Mouse (Mus musculus): ENCODE data around the gene Ccnj. TPM values are rescaled to one million over a fixed set of nuclear protein-coding genes. Genes with fewer than 3 reads are reported as not detected.

Ccnj gene
- total and polyA plus RNA-seq, 2 experiments = 1.1 to 3.1 TPM

DNA sequence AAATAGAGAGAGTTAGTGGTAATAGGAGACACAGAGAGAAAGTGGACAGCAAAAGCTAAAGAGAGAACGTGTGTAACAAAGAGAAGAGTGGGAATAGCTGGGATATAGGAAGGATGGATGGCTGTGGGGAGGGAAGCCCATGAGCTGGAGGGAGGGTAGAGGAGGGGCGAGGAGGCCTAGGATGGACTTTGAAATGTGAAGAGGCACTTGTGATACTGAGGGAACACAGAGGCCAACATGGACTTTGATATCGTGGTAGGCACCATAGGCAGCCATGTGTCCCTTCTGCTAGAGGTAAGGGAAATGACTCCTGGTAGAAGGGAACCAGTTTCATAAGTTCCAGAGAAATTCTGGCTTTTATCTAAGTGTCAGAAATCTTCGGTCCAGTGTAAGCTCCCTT, 19.2 kb upstream of the Ccnj start:
- TF ChIP-seq POLR2A (IDR thresholded peaks at IDR 0.05; ENCODE audit: extremely low read depth, insufficient read depth, low read length) (no peak), CTCF (IDR thresholded peaks at IDR 0.05; ENCODE audit: low read depth, low read length) (no peak)
- 86% methylated on average over 4 of the region's 4 CpGs for WGBS
- Histone ChIP-seq H3K4me1 (ENCODE audit: control insufficient read depth, insufficient read depth, low read length) (no peaks in the 10 kb centered on the region), H3K27me3 (ENCODE audit: control insufficient read depth, insufficient read depth, low read length) (no peaks in the 10 kb centered on the region), H3K4me3 (ENCODE audit: insufficient read depth, low read depth, low read length) (no peak overlapping the region), H3K79me2 (ENCODE audit: control insufficient read depth, insufficient read depth, low read length) (no peaks in the 10 kb centered on the region), H3K36me3 (ENCODE audit: control insufficient read depth, insufficient read depth, low read length) (no peaks in the 10 kb centered on the region), H3K9ac (ENCODE audit: low read depth, low read length) (no peak overlapping the region), H3K27ac (replicated peaks; ENCODE audit: insufficient read depth, low read depth, low read length) (no peak overlapping the region)
- no peak for DNase-seq (ENCODE audit: extremely low read depth, low read depth, low spot score)

DNA sequence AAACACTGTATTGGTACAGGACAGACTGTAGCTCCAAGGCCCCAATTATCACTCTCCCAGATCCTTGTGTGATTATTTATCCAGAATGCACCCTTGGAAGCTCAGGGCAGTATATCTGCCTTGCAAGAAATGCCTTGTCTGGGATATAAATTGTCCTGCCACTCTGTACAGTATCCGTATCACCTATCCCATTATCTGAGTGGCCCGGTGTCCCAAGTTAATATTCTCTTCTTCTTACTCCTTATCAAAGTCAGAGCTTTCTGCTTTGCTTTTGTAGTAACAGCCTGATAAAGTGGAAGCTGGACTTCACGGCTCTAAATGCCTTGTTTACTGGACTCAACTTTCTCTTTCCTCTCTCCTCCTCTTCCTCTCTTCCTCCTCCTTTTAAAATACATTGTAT, 18.3 kb upstream of the Ccnj start:
- H3K27me3 ChIP-seq (ENCODE audit: control insufficient read depth, insufficient read depth, low read length) = no peaks in the 10 kb centered on the region
- H3K4me1 ChIP-seq (ENCODE audit: control insufficient read depth, insufficient read depth, low read length) = no peaks in the 10 kb centered on the region
- no peak overlapping the region for H3K27ac ChIP-seq (replicated peaks; ENCODE audit: insufficient read depth, low read depth, low read length)
- TF ChIP-seq CTCF (IDR thresholded peaks at IDR 0.05; ENCODE audit: low read depth, low read length) (no peak), POLR2A (IDR thresholded peaks at IDR 0.05; ENCODE audit: extremely low read depth, insufficient read depth, low read length) (no peak)
- H3K79me2 ChIP-seq (ENCODE audit: control insufficient read depth, insufficient read depth, low read length) = no peaks in the 10 kb centered on the region
- no peaks in the 10 kb centered on the region for H3K36me3 ChIP-seq (ENCODE audit: control insufficient read depth, insufficient read depth, low read length)
- no peak overlapping the region for H3K4me3 ChIP-seq (ENCODE audit: insufficient read depth, low read depth, low read length)
- 74% methylated on average over 3 of the region's 3 CpGs for WGBS
- H3K9ac ChIP-seq (ENCODE audit: low read depth, low read length) = no peak overlapping the region
- DNase-seq (ENCODE audit: extremely low read depth, low read depth, low spot score) = no peak

DNA sequence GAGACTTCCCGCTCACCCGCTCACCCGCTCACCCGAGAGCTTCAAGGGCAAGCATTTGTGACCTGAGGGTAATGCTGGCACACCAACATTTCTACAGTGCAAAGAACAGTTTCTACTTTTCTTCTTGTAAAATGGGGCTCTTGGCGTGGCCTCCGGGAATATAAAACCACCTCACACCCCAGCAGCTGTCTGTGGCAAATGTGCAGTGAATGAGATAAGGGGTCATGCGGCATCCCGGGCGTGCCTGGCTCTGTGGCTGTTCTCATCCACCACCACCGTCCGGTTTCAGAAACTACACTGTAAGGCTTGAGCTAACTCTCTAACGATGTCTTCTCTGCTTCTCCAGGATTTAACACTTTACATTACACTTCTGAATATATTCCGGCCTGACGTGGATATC, 17.7 kb upstream of the Ccnj start:
- H3K27me3 ChIP-seq (ENCODE audit: control insufficient read depth, insufficient read depth, low read length) = no peaks in the 10 kb centered on the region
- no peak for DNase-seq (ENCODE audit: extremely low read depth, low read depth, low spot score)
- H3K79me2 ChIP-seq (ENCODE audit: control insufficient read depth, insufficient read depth, low read length) = no peaks in the 10 kb centered on the region
- H3K36me3 ChIP-seq (ENCODE audit: control insufficient read depth, insufficient read depth, low read length) = no peaks in the 10 kb centered on the region
- no peak overlapping the region for H3K9ac ChIP-seq (ENCODE audit: low read depth, low read length)
- WGBS = 78% methylated on average over 14 of the region's 14 CpGs
- H3K27ac ChIP-seq (replicated peaks; ENCODE audit: insufficient read depth, low read depth, low read length) = no peak overlapping the region
- no peak overlapping the region for H3K4me3 ChIP-seq (ENCODE audit: insufficient read depth, low read depth, low read length)
- TF ChIP-seq POLR2A (IDR thresholded peaks at IDR 0.05; ENCODE audit: extremely low read depth, insufficient read depth, low read length) = no peak
- no peak for TF ChIP-seq CTCF (IDR thresholded peaks at IDR 0.05; ENCODE audit: low read depth, low read length)
- 0 out of 2 replicates have a peak, but pooled peaks cover 1% of the 10 kb centered on the region for H3K4me1 ChIP-seq (ENCODE audit: control insufficient read depth, insufficient read depth, low read length)

DNA sequence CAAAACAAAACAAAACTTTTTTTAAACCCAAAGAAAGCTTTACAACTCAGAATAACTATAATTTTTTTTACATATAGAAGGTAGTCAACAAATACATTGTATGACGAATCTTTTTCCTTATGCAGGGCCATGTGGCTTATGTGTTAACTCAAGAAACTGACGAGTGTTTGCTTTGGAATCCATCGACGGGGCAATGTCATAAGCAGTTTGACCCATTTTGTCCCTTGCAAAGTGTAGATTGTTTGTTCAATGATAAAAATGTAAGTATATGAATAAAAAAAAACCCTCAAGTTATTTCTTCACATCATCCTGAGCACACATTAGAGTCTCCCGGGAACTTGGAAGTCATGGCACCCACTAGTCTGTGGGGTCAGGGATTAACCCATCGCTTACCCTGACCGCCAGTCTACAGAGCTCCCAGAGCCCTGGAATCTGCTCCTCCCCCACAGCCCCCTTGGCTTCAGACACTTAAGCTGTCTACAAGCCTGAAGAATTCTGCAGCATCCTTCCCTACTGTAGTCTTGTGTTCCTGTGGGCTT, 15.4 kb upstream of the Ccnj start:
- H3K9ac ChIP-seq (ENCODE audit: low read depth, low read length) = no peak overlapping the region
- DNase-seq (ENCODE audit: extremely low read depth, low read depth, low spot score) = no peak
- H3K4me1 ChIP-seq (ENCODE audit: control insufficient read depth, insufficient read depth, low read length) = peaks cover 3% of the 10 kb centered on the region; the same call in 1 of the 2 replicates
- H3K36me3 ChIP-seq (ENCODE audit: control insufficient read depth, insufficient read depth, low read length) = no peaks in the 10 kb centered on the region
- H3K4me3 ChIP-seq (ENCODE audit: insufficient read depth, low read depth, low read length) = no peak overlapping the region
- no peak for TF ChIP-seq POLR2A (IDR thresholded peaks at IDR 0.05; ENCODE audit: extremely low read depth, insufficient read depth, low read length)
- TF ChIP-seq CTCF (IDR thresholded peaks at IDR 0.05; ENCODE audit: low read depth, low read length) = no peak
- no peaks in the 10 kb centered on the region for H3K27me3 ChIP-seq (ENCODE audit: control insufficient read depth, insufficient read depth, low read length)
- WGBS = 80% methylated on average over 7 of the region's 7 CpGs
- no peak overlapping the region for H3K27ac ChIP-seq (replicated peaks; ENCODE audit: insufficient read depth, low read depth, low read length)
- no peaks in the 10 kb centered on the region for H3K79me2 ChIP-seq (ENCODE audit: control insufficient read depth, insufficient read depth, low read length)

DNA sequence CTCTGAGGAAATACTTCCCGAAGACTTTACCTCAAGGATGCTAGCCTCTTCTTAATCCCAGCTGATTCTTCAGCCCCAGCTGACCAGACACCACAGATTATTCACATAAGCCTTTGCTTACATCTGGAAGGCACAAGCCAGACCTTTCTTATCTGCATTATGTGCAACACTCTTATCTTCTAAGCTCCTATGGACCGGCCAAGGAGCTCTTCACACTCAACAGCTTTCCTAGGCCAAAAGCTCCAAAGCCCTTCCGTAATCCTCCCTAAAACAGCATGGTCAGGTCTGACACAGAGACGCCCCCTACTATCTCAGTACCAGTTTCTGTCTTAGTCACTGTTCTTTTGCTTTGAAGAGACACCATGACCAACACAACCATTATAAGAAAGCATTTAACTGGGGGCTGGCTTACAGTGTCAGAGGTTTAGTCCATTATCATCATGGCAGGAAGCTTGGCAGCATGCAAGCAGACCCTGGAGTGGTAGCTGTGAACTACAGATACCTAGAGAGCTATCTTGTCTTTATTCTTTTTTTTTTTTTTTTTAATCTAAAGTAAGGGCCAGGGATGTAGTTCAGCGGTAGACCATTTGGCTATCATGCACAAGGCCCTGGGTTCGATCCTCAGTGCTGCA, 13.1 kb upstream of the Ccnj start:
- H3K9ac ChIP-seq (ENCODE audit: low read depth, low read length) = no peak overlapping the region
- no peak overlapping the region for H3K27ac ChIP-seq (replicated peaks; ENCODE audit: insufficient read depth, low read depth, low read length)
- H3K36me3 ChIP-seq (ENCODE audit: control insufficient read depth, insufficient read depth, low read length) = no peaks in the 10 kb centered on the region
- no peaks in the 10 kb centered on the region for H3K27me3 ChIP-seq (ENCODE audit: control insufficient read depth, insufficient read depth, low read length)
- H3K4me1 ChIP-seq (ENCODE audit: control insufficient read depth, insufficient read depth, low read length) = peaks cover 3% of the 10 kb centered on the region; the same call in 1 of the 2 replicates
- WGBS = 84% methylated on average over 6 of the region's 6 CpGs
- no peak for TF ChIP-seq POLR2A (IDR thresholded peaks at IDR 0.05; ENCODE audit: extremely low read depth, insufficient read depth, low read length)
- TF ChIP-seq CTCF (IDR thresholded peaks at IDR 0.05; ENCODE audit: low read depth, low read length) = no peak
- DNase-seq (ENCODE audit: extremely low read depth, low read depth, low spot score) = no peak
- no peak overlapping the region for H3K4me3 ChIP-seq (ENCODE audit: insufficient read depth, low read depth, low read length)
- no peaks in the 10 kb centered on the region for H3K79me2 ChIP-seq (ENCODE audit: control insufficient read depth, insufficient read depth, low read length)

DNA sequence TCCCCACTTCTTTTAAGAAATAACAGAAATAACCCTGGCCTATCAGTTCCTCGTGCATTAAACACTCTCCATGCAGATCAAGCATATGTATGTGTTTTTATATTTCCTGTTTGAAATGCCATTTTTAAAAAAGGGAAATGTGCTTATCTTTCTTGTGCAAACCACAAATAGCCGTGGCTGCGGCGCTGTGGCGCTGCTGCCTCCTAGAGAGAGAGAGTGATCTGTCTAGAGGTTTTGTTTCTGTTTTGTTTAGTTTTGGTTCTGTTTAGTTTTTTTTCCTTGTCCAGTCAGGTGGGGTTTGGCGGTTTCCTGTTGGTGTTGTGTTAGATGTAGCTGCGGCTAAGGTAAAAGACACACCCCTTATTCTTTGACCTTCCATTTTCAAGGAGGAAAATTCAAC, 12.3 kb upstream of the Ccnj start:
- peak; percentile 13 for DNase-seq (ENCODE audit: extremely low read depth, low read depth, low spot score)
- 61% methylated on average over 7 of the region's 7 CpGs for WGBS
- peaks cover 3% of the 10 kb centered on the region; the same call in 1 of the 2 replicates for H3K4me1 ChIP-seq (ENCODE audit: control insufficient read depth, insufficient read depth, low read length)
- H3K27ac ChIP-seq (replicated peaks; ENCODE audit: insufficient read depth, low read depth, low read length) = no peak overlapping the region
- TF ChIP-seq CTCF (IDR thresholded peaks at IDR 0.05; ENCODE audit: low read depth, low read length) (no peak), POLR2A (IDR thresholded peaks at IDR 0.05; ENCODE audit: extremely low read depth, insufficient read depth, low read length) (no peak)
- H3K36me3 ChIP-seq (ENCODE audit: control insufficient read depth, insufficient read depth, low read length) = no peaks in the 10 kb centered on the region
- no peak overlapping the region for H3K9ac ChIP-seq (ENCODE audit: low read depth, low read length)
- no peaks in the 10 kb centered on the region for H3K27me3 ChIP-seq (ENCODE audit: control insufficient read depth, insufficient read depth, low read length)
- H3K4me3 ChIP-seq (ENCODE audit: insufficient read depth, low read depth, low read length) = no peak overlapping the region
- H3K79me2 ChIP-seq (ENCODE audit: control insufficient read depth, insufficient read depth, low read length) = no peaks in the 10 kb centered on the region
